Mouse (Mus musculus): ENCODE measurements around the gene Plekhb1.

DNA sequence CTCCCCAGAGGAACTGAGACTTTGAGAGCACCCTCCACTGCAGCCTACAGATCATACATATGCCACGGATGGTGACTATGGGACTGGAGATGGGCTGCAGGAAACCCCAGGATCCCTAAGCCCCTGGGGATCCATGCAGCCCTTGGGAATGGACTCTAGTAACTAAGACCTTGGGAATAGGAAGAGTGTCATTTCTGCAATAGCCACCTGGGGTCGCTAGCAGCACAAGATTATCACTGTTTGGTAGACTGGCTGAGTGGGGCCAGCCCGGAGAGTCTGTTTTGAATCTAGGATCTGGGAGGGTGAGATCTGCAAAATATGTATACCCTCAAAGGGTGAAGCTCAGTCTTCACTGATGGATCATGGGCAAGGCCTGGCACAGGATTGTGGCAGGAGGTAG is 17.1 kb downstream of the Plekhb1 start:
- TF ChIP-seq CTCF (IDR thresholded peaks at IDR 0.05; ENCODE audit: low read depth) = peak; percentile 68
- no peak for TF ChIP-seq EP300 (IDR thresholded peaks at IDR 0.05; ENCODE audit: low read depth)

Data from heart, postnatal 0 days (tissue).